Mouse (Mus musculus): Measurements from ENCODE around the gene Simc1.

GRCm38 (mm10) chr13:54457062-54457461 lies 46.5 kb upstream of the Simc1 start:
- peak; percentile 73 for TF ChIP-seq CTCF (IDR thresholded peaks at IDR 0.05; ENCODE audit: low read depth)
- TF ChIP-seq EP300 (optimal IDR thresholded peaks at IDR 0.05), result no peak
